Mouse (Mus musculus): ENCODE results near the gene Cdkl2.

Gene Cdkl2

DNA sequence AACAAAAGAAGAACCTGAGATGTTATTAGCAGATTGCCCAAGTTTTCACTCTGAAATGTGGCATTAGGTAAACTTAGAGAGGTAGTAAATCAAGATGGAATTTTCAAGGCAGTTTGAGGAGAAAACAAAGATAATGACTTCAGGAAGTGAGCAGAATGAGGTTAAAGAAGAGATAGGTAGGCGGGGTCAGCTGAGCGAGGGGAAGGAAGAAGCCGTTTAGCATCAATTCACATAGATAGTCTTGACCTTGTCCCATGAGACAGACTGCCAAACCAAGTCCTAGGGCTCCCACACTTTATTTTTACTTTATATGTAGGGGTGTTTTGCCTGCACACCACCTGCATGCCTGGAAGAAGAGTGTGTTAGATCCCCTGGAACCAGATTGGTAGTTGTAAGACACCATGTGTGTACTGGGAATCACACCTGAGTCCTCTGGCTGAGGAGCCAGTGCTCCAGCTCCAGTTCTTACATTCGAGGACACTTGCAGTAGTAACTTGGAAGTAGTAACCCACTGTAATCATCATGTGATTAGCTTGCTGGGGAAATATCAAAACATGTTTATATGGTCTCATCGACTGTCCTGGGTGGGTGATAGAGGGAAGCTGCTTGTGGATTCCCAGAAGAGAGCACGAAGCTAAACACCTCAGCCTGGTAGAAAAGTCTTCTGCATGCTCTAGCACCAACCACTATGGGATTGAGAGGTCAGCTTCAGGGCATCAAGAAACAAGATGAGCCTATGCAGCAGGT, 52.3 kb downstream of the Cdkl2 start:
- DNase-seq: no peak

DNA sequence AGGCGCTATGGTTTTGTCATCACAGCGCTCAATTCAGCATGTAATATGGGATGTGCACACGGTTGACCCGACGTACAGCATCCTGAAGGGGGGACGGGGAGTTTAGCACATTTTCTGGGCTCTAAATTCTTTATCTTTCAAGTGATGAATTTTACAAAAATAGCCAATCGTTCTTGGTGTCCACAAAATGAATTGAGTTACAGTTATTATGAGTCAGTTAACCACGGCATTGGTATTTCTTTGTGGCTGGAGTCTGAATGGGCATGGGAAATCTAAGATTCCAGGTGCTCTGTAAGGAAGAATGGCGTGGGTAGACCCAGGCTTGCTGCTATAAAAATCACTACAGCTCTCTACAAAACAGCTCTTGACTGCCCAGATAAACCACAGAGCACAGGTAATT, 54.4 kb downstream of the Cdkl2 start:
- DNase-seq: no peak

DNA sequence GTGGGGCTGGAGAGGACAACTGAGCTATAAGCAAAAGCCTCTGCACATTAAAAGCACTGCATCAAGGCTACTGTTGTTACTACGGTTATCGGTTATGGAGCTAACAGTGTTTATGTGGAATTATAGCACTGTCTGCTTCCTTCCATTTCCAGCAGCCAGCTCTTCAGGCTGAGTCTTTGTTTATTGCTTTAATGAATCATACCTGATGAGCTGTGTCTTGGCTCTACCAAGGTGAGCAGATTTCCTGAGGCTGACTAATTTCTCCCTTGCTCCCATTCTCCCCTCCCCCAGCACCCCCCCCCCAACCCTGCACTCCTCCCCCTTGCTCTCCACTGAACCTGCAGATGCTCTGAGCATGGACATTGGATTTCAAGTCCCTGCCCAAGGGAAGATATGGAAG, 55.9 kb downstream of the Cdkl2 start:
- no peak for DNase-seq

DNA sequence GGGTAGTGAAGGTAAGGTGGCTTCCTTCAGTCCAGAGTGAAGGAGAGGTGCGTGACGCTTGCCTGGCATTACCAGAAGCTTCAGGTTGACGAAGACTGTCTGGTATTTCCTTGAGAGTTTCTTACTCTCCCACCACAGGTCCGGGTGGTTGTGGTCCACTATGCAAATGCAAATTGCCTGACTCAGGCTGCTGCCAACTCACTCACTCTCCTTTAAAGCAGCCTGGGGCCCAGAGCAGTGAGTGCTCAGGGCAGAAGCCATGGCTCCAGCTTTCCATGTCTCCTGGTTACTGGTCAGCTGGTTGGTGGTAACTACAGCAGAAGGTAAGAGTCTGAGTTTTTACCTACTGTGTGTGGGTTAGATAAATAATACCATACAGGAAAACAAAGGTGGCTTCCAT, 56.4 kb downstream of the Cdkl2 start, which contains the start of gene Odaph:
Gene Odaph (plus strand): TSS at position 240 of the 400 bp plus-strand sequence.
- DNase-seq: no peak

DNA sequence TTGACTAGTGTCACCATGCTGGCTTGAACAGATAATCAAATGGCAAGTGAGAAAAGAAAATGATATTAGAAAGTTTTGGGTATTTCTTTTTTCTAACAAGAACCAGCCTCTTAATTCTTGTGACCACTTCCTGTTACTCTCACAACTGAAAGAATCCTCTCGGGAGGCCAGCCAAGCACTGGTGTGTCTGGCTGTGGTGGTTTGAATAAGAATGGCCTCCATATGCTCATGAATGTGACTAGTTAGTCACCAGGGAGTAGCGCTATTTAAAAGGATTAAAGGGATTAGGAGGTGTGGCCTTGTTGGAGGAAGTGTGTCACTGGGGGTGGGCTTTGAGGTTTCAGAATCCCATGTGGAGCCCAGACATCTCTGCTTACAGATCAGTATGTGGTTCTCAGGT, 58.0 kb downstream of the Cdkl2 start:
- no peak for DNase-seq

DNA sequence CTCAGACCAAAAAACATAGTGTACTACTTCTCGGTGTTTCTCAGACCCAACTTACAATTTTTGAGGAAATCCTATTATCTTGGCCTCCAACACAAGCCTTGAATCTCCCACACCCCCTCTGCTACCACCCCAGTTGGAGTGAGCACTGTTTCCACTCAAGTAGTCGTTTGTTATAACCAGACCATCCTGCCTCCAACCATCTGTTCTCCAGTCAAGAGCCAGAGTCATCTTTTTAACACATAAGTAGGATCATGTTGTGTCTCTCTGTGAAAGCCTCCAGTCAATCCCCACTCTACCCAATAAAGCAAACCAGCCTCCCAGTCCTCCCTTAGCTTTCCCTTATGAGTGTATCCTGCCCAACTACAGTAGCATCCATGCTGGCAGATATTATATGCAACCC, 60.2 kb downstream of the Cdkl2 start:
- DNase-seq: no peak

DNA sequence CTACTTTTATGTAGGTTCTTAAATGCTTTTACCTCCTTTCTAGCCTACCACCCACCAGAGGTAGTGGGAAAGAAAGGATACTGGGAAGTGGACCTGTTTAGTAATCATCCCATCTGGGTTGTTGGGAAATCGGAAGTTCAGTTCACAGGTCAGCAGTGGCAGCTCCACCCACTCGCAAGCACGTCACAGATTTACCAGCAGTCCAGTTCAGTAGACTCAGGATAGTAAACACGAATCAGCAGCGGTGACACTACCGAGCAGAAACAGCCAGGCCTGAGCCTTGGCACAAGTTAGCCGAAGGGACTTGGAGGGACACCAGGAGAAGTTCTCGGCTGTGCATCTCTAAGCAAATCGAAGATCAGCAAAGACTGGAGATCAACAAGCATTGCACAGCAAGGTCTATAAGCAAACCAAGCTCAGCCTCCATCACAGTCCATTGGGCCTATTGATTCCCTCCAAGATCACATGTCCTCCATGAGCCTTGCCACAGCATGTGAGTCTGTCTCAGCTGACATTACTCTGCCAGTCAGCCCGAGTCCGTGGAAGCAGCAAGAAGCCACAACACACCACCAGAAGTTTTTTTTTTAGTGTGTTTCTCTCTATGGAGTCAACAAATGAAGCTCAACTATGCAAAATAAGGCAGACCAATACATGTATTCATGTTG, 62.4 kb downstream of the Cdkl2 start:
- no peak for DNase-seq

DNA sequence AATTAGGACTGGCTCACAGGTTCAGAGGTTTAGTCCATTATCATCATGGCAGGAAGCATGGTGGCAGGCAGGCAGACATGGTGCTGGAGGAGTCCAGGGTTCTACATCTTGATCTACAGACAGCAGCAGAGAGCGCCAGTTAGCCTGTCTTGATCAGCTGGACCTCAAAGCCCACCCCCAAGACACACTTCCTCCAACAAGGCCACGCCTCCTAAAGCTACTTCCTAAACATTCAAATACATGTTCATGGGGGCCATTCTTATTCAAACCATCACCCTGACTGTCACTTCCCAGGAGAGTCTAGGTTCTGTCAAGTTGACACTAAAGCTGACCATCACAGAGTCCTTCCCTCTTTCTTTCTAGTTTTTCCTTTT, 66.3 kb downstream of the Cdkl2 start:
- no peak for DNase-seq

DNA sequence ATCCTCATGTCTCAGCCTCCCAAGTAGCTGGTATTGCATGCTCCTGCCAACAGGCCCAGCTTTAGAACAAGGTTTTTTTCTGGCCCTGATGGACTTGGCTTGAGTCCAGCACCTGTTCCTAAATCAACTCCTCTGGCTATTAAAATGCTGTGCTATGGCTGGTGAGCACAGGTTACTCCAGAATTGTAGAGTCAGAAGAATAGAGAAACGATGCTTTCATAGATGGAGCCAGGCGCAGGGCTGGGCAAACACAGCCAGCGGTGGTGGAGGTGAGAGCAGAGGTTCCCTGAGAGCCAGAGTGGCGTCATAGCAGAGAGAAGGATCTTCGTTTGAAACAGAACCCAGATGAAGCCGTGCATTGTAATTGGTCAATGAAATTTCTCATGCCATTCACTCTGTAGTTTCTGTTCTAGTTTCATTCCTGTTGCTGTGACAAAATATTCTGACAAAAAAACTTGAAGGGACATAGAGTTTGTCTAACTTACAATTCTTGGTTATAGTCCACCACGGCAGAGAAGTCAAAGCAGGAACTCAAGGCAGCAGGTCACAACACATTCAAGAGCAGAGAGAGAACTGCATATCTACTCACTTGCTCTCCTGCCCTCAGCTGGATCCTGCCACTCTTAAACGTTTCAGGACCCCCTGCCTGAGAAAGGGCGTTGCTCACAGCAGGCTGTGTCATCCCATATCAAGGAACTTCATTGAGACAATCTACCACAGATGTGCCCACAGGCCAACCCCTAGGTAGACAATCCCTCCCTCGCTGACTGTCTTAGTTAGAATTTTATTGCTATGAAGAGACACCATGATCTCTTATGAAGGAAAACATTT, 66.9 kb downstream of the Cdkl2 start:
- DNase-seq: no peak

DNA sequence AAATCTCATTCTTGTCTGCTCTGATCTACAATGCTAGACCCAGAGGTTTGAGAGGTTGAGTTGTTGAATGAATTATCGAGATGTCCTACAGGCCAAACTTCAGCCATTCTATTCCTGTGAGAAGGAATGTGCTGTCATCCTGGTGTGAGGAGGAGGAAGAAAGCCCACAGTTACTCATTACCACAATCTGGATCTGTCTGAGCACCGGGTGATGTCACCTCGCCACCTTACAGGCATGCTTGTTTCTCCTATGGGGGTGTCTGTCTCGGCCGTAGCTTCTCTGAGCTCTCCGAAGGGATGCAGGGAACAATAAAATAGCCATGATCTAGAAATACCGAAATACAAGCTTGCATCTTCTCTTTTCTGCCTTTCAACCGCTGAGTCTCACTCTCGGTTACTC, 67.9 kb downstream of the Cdkl2 start:
- no peak for DNase-seq

DNA sequence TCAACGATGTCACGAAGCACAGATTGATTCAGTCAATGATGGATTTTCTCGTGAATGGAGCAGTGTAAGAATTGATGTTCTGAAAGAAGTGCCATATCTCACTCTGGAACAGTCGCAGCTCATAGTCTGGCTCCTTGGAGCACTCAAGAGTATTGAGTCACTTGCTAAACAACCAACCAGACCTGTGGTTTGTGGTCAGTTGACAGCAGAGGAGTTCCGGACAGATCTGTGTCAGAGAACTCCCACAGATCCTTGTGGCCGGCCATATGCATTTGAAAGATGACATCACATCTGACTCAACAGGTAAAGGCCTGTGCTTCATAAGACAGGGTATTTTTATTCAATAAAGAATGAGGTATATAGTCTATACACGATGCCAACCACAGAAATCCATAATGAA, 69.7 kb downstream of the Cdkl2 start:
- no peak for DNase-seq

DNA sequence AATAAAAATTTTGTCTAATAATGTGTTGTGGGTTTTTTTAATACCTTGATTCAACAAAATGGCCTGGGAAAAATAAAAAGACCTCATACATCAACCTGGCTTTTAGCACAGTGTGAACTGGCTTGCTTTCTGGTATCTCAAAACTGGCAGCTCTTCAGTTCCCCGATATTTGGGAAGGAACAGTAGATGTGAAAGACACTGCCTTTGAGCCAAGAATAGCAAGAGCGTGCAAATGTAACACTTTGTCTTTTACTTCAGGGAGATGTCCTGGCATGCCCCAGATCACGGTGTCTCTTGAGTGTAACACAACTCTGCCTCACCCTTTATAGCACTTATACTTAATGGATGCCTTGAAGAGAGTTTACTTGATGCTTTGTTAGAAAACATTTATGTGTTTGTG, 71.6 kb downstream of the Cdkl2 start:
- DNase-seq: no peak

DNA sequence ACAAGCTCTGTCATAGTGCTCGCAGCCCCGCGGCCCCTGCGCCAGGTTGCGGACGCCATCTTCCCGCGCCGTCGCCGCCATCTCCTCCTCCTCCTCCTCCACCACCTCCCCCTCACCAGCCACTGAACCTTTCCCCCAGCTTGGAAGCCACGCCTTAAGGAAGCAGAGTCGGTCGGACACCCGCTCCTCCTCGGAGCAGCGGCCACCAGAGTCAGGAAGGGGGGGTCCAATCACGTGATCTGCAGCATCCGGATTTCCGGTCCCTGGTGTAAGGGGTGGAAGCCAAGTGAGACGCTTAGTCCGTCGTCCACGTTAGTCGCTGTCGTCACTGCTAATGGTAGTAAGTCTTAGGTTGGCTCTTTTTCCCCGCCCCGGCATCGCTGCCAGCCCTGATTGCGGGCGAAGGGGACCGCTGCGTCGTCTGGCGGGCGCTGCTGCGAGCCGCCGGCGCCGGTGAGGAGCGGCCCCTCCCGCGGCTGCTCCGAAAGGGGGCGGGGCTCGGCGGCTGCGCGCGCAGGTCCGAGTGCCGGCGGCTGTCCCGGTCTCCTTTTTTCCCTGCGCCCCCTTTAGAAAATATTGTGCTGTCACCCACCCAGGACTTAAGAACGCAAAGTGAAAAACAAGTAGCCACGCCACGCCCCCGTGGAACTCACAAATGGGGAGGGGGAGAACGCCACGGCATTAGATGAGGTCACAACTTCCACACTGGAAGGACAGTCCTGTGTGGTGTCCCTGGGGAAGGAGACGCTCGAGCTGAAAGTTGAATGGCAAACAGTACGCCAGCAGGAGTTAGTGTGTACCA, 80.8 kb downstream of the Cdkl2 start, which contains the start of gene Rchy1:
Gene Rchy1 (minus strand): TSS at position 430 of the 802 bp plus-strand sequence.
- peak; percentile 93 for DNase-seq

DNA sequence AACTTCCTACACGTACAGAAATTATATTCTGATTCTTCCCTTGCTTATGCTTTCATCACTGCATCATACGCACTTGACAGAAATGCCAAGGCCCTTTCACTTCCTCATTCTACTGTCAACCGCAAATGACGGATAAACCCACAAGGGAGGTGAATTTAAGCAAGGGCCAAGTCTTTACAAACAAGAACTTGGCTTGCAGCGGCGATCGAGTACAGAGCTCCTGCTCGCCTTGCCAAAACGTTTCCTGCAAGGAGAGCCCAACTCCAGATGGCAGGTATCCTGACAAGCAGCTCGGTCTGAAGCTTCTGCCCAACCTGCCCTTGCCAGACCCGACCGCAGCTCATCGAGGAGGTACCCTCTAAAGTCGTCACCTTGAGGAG, 81.4 kb downstream of the Cdkl2 start:
- no peak for DNase-seq

DNA sequence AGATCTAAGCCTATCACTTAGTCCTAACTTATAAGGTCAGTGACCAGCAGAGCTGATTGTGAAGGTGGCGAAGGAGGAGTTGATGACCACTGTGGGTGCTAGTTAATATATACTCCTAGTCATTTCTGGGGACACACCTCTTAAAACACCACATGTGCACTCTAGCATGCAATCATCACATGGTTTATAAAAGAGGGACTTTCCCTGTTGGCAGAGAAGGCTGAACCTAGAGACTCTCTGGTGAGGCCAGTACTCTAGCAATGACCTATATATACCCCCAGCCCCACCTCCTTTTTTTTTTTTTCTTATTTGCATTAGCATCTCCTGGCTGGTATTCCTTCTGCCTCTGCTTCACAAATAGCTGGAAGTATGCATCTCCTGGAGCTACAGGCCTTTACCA, 82.3 kb downstream of the Cdkl2 start:
- DNase-seq: no peak

DNA sequence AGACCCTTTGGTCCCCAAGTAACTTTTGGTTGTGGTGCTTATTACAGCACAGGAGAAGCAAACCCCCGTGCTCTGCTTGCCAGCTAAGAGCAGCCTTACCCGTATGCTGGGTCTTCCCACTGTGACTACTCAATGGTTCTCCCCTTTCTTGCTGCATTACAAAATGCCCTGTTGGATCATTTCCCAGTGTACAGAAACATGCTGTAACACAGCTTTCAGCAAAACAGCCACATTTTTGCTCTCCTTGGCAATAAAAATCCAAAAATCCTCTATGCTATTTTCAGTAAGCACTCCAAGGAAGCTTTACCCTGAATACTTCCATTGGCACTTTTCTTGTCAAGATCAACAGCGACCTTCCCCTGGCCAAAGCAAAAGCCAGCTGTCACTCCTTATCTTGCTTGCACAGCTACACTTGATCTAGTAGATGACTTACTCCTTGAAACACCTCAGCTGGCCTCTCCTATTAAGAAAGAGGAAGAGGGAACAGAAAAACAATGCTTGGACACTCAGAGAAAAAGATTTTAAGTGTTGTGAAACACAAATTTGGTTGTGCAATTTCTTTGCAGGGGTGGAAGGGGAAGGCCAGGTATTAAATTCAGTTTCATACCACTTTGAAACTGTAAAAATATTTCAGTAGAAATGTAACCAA, 83.0 kb downstream of the Cdkl2 start:
- no peak for DNase-seq

DNA sequence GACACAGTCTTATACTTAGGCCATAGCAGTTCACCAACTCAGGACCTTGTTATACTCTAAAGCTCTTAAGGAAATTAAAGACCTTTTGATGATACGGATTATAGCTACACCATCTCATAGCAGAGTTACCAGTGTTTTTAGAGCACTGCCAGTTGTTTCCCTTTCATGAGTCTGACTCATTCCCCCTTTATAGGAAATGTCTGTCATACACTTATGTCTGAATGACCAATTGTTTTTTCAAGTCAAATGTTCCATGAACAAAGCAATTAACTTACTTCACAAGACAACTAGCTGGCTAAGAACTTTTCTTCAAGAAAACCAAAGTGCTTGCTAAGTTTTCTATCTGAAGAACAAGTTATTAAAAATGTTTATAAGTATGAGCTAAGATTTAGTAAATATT, 83.7 kb downstream of the Cdkl2 start:
- DNase-seq: no peak

DNA sequence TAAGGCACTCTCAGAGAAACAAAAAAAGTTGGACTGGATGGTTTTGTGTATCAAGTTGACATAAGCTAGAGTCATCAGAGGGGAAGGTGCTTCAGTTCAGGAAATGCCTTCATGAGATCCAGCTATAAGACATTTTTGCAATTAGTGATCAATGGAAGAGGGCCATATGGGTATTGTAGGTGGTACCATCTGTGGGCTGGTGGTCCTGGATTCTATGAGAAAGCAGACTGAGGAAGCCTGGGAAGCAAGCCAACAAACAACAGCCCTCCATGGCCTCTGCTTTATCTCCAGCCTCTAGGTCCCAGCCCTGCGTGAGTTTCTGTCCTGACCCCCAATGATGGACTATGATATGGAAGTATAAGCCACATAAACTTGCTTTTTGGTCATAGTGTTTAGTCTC, 84.6 kb downstream of the Cdkl2 start:
- DNase-seq: no peak

DNA sequence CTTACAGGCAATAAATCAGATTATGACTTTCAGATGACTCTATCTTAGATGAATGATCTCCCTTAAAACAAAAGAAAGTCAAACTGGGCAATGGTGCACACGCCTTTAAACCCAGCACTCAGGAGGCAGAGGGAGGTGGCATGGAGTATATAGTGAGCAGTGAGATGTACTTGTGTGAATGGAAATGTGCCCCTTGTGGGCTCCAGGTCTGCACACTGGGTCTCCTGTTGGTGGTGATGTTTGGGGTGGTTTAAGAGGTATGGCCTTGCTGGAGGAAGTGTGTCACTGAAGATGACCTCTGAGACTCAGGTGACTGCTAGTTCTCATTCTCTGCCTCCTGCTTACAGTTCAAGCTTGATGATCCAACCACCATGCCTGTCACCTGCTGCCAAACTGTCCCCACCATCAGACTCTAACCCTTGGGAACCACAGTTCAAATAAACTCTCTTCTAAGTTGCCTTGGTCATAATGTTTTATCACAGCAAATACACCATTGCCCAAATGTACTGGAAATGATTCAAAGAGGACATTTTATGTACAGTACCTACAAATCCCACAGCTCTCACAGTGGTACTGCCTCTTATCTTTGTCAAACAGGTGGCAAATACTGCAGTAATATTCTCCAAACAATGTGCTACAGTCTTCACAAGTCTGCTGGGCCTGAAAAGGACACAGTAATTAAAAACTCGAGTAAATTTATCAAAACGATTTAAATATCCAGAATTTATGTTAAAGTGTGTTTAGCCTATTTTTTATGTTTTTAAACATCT, 86.5 kb downstream of the Cdkl2 start:
- no peak for DNase-seq

All from thymus, postnatal 25 days (tissue).